Mouse (Mus musculus): Measurements from ENCODE around the gene Nprl3. TPM values are rescaled to one million over a fixed set of nuclear protein-coding genes. Genes with fewer than 3 reads are reported as not detected.

The Nprl3 gene
- total RNA-seq, 2 experiments from 2014 or later = 49.1 to 67.0 TPM

- DNase-seq (ENCODE audit: extremely low spot score in 1 of 2, low spot score in 1 of 2) = no peak
Measured at GRCm38 (mm10) chr11:32250880-32251763, 16.4 kb downstream of the Nprl3 start.

- no peak for DNase-seq (ENCODE audit: extremely low spot score in 1 of 2, low spot score in 1 of 2)
Measured at GRCm38 (mm10) chr11:32248350-32248749, 19.2 kb downstream of the Nprl3 start.

GRCm38 (mm10) chr11:32247068-32247467 lies 20.4 kb downstream of the Nprl3 start:
- no peak for DNase-seq (ENCODE audit: extremely low spot score in 1 of 2, low spot score in 1 of 2)

- no peak for DNase-seq (ENCODE audit: extremely low spot score in 1 of 2, low spot score in 1 of 2)
Measured at GRCm38 (mm10) chr11:32245614-32246013, 21.9 kb downstream of the Nprl3 start.

- no peak for DNase-seq (ENCODE audit: extremely low spot score in 1 of 2, low spot score in 1 of 2)
Measured at GRCm38 (mm10) chr11:32244617-32245016, 22.9 kb downstream of the Nprl3 start.

GRCm38 (mm10) chr11:32244064-32244463 lies 23.4 kb downstream of the Nprl3 start:
- no peak for DNase-seq (ENCODE audit: extremely low spot score in 1 of 2, low spot score in 1 of 2)

GRCm38 (mm10) chr11:32243205-32243955 lies 24.1 kb downstream of the Nprl3 start:
- DNase-seq (ENCODE audit: extremely low spot score in 1 of 2, low spot score in 1 of 2) = no peak

- no peak for DNase-seq (ENCODE audit: extremely low spot score in 1 of 2, low spot score in 1 of 2)
Measured at GRCm38 (mm10) chr11:32242209-32242608, 25.3 kb downstream of the Nprl3 start.

GRCm38 (mm10) chr11:32241391-32241790 lies 26.1 kb downstream of the Nprl3 start:
- DNase-seq (ENCODE audit: extremely low spot score in 1 of 2, low spot score in 1 of 2) = no peak

GRCm38 (mm10) chr11:32238093-32238860 lies 29.2 kb downstream of the Nprl3 start:
- peak; percentile 73 to 74 for DNase-seq (ENCODE audit: extremely low spot score in 1 of 2, low spot score in 1 of 2)

- no peak for DNase-seq (ENCODE audit: extremely low spot score in 1 of 2, low spot score in 1 of 2)
Measured at GRCm38 (mm10) chr11:32237411-32237795, 30.1 kb downstream of the Nprl3 start.

- peak in 1 of 2 experiments; percentile 71 for DNase-seq (ENCODE audit: extremely low spot score in 1 of 2, low spot score in 1 of 2)
Measured at GRCm38 (mm10) chr11:32236712-32237410, 30.6 kb downstream of the Nprl3 start.

GRCm38 (mm10) chr11:32236132-32236531 lies 31.4 kb downstream of the Nprl3 start:
- no peak for DNase-seq (ENCODE audit: extremely low spot score in 1 of 2, low spot score in 1 of 2)

GRCm38 (mm10) chr11:32235646-32236045 lies 31.9 kb downstream of the Nprl3 start:
- peak in 1 of 2 experiments; percentile 61 for DNase-seq (ENCODE audit: extremely low spot score in 1 of 2, low spot score in 1 of 2)

- DNase-seq (ENCODE audit: extremely low spot score in 1 of 2, low spot score in 1 of 2) = no peak
Measured at GRCm38 (mm10) chr11:32234816-32235485, 32.6 kb downstream of the Nprl3 start.

GRCm38 (mm10) chr11:32233895-32234294 lies 33.6 kb downstream of the Nprl3 start:
- peak in 1 of 2 experiments; percentile 37 for DNase-seq (ENCODE audit: extremely low spot score in 1 of 2, low spot score in 1 of 2)

- no peak for DNase-seq (ENCODE audit: extremely low spot score in 1 of 2, low spot score in 1 of 2)
Measured at GRCm38 (mm10) chr11:32232848-32233247, 34.7 kb downstream of the Nprl3 start.

GRCm38 (mm10) chr11:32231125-32231524 lies 36.4 kb downstream of the Nprl3 start:
- DNase-seq (ENCODE audit: extremely low spot score in 1 of 2, low spot score in 1 of 2) = no peak

GRCm38 (mm10) chr11:32230220-32230619 lies 37.3 kb downstream of the Nprl3 start:
- peak in 1 of 2 experiments; percentile 52 for DNase-seq (ENCODE audit: extremely low spot score in 1 of 2, low spot score in 1 of 2)
